Mouse (Mus musculus): ENCODE data around the gene Has1. TPM values are rescaled to one million over a fixed set of nuclear protein-coding genes. Genes with fewer than 3 reads are reported as not detected.
"Not testable (repeated sequence)": the region's sequence is repeated elsewhere in the genome, so short reads cannot be mapped to it uniquely, and the experiment has no call there.

Has1 gene
- polyA plus RNA-seq, 1 experiment from 2014 or later = 1.1 TPM

DNA sequence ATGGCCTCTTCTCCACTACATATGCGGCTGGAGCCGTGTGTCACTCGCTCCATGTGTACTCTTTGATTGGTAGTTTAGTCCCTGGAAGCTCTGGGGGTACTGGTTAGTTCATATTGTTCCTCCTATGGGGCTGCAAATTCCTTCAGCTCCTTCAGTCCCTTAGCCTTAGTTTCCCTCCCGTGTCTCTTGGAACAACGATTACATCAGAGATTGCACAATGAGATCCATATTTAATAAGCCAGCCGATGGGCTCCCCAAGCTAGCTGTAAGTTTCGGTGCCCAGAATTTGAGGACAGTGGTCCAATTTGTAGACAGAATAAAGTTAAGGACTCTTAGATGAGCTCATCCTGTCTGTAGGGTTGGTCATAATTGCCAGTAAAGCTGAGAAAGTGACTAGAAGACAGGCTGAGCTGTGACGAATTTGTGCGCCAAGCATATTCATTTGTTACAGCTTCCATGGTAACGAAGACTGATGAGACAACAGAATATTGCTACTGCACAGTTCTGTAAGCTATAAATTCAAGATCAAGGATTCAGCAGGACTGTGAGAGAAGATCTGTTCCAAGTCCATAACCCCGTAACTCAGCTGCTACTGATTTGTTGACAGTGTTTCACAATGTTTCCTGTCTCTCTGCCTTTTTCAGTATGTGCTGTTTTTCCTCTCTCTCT lies 11.9 kb upstream of the Has1 start:
- Histone ChIP-seq H3K27me3 (replicated peaks) (no peaks in the 10 kb centered on the region), H3K4me1 (no peaks in the 10 kb centered on the region), H3K9me3 (no peaks in the 10 kb centered on the region), H3K27ac (no peak overlapping the region), H3K4me3 (replicated peaks) (no peak overlapping the region), H3K9ac (no peak overlapping the region), H3K4me2 (no peak overlapping the region), H3K36me3 (no peaks in the 10 kb centered on the region)
- no peak for ATAC-seq (ENCODE audit: insufficient read depth, low FRiP score, low read depth)
- 88% methylated on average over 11 of the region's 11 CpGs for WGBS

DNA sequence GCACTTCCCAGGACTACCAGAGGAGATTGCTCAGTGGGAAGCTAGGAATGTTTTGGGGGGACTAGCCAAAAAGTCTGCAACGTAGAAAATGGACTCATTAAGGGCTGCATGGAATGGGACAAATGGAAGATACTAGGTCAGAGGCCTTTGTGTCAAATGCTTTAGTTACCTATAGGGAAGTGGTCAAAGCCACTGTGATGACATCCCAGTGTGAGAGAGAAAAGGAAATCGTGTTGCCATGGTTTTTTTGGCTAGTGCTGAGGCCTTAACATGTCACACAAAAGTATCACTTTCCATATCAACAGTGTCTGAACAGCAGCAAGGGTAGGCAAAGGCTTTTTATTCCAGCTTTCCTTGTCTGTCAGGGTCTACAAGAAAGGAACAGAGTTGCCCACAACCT lies 10.2 kb upstream of the Has1 start:
- Histone ChIP-seq H3K27me3 (replicated peaks) (no peaks in the 10 kb centered on the region), H3K4me1 (no peaks in the 10 kb centered on the region), H3K4me3 (replicated peaks) (no peak overlapping the region), H3K36me3 (no peaks in the 10 kb centered on the region), H3K9me3 (no peaks in the 10 kb centered on the region), H3K4me2 (no peak overlapping the region), H3K9ac (no peak overlapping the region), H3K27ac (no peak overlapping the region)
- 62% methylated on average over 2 of the region's 2 CpGs for WGBS
- no peak for ATAC-seq (ENCODE audit: insufficient read depth, low FRiP score, low read depth)

DNA sequence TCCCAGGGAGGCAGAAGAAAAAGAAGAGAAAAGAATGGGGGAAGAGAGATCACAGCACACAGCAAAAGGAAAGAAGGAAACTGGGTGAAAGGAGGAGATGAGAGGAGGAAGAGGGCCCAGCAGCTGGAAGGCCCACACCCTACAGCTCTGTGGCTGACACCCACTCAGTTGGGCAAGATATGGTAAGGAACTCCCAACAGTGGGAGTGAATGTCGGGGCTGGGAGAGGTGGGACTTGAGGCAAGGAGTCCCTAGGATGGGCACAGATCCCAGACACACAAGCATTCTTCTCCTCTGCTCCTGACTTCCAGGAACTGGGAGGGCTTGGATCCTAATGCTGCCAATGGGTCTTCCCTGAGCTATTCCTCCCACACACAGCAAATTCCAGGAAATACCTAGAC lies 7.4 kb upstream of the Has1 start:
- H3K27ac ChIP-seq = no peak overlapping the region
- no peak overlapping the region for H3K4me2 ChIP-seq
- H3K36me3 ChIP-seq = no peaks in the 10 kb centered on the region
- no peaks in the 10 kb centered on the region for H3K9me3 ChIP-seq
- ATAC-seq (ENCODE audit: insufficient read depth, low FRiP score, low read depth) = no peak
- no peak overlapping the region for H3K4me3 ChIP-seq (replicated peaks)
- H3K4me1 ChIP-seq = no peaks in the 10 kb centered on the region
- H3K27me3 ChIP-seq (replicated peaks) = no peaks in the 10 kb centered on the region
- H3K9ac ChIP-seq = no peak overlapping the region
- WGBS = 55% methylated on average over 1 of the region's 1 CpGs

DNA sequence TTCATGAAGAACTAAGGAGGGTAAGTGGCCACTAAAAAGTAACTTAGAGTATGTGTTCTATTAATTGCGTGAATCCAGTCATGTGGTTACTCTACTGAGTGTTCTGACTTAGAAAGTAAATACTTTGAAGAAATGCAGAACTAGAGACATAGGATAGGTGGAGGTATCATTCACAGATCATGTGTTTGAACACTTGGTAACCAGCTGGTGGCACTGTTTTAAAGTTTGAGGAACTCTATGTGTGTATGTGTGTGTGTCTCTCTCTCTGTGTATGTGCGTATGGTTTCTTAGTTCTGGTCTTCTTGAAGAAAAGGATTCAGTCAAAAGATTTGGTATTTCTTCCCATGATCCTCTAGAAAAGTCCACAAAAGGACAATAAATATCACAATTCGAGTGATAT lies 5.1 kb upstream of the Has1 start:
- no peak overlapping the region for H3K4me3 ChIP-seq (replicated peaks)
- ATAC-seq (ENCODE audit: insufficient read depth, low FRiP score, low read depth) = no peak
- H3K27me3 ChIP-seq (replicated peaks) = no peaks in the 10 kb centered on the region
- H3K9me3 ChIP-seq = no peaks in the 10 kb centered on the region
- no peaks in the 10 kb centered on the region for H3K4me1 ChIP-seq
- H3K36me3 ChIP-seq = no peaks in the 10 kb centered on the region
- H3K27ac ChIP-seq = no peak overlapping the region
- WGBS = 85% methylated on average over 3 of the region's 3 CpGs
- H3K9ac ChIP-seq = no peak overlapping the region
- H3K4me2 ChIP-seq = no peak overlapping the region

GRCm38 (mm10) chr17:17857446-17857845 lies 2.4 kb upstream of the Has1 start:
- 62% methylated on average over 1 of the region's 1 CpGs for WGBS
- Histone ChIP-seq H3K4me3 (replicated peaks) (no peak overlapping the region), H3K4me1 (no peaks in the 10 kb centered on the region), H3K27me3 (replicated peaks) (no peaks in the 10 kb centered on the region), H3K27ac (no peak overlapping the region), H3K4me2 (no peak overlapping the region), H3K9me3 (no peaks in the 10 kb centered on the region), H3K9ac (no peak overlapping the region), H3K36me3 (no peaks in the 10 kb centered on the region)
- no peak for ATAC-seq (ENCODE audit: insufficient read depth, low FRiP score, low read depth)

- Histone ChIP-seq H3K4me1 (no peaks in the 10 kb centered on the region), H3K27ac (no peak overlapping the region), H3K9ac (no peak overlapping the region), H3K9me3 (no peaks in the 10 kb centered on the region), H3K36me3 (no peaks in the 10 kb centered on the region), H3K4me3 (replicated peaks) (no peak overlapping the region), H3K27me3 (replicated peaks) (no peaks in the 10 kb centered on the region), H3K4me2 (no peak overlapping the region)
- ATAC-seq (ENCODE audit: insufficient read depth, low FRiP score, low read depth) = no peak
- WGBS = 40% methylated on average over 1 of the region's 1 CpGs
Observed at GRCm38 (mm10) chr17:17856612-17857011, 1.6 kb upstream of the Has1 start.

- Histone ChIP-seq H3K4me3 (replicated peaks) (no peak overlapping the region), H3K4me1 (no peaks in the 10 kb centered on the region), H3K4me2 (peak overlapping the region; percentile 22), H3K27me3 (replicated peaks) (no peaks in the 10 kb centered on the region), H3K27ac (no peak overlapping the region), H3K9ac (no peak overlapping the region), H3K9me3 (no peaks in the 10 kb centered on the region), H3K36me3 (no peaks in the 10 kb centered on the region)
- 0 out of 2 replicates have a peak, but pooled peaks have one; percentile 28 for ATAC-seq (ENCODE audit: insufficient read depth, low FRiP score, low read depth)
- WGBS = 30% methylated on average over 55 of the region's 55 CpGs
Observed at GRCm38 (mm10) chr17:17849906-17850712, 4.9 kb downstream of the Has1 start.

- Histone ChIP-seq H3K27me3 (replicated peaks) (no peaks in the 10 kb centered on the region), H3K27ac (no peak overlapping the region), H3K4me3 (replicated peaks) (no peak overlapping the region), H3K36me3 (no peaks in the 10 kb centered on the region), H3K4me1 (no peaks in the 10 kb centered on the region), H3K9me3 (no peaks in the 10 kb centered on the region), H3K9ac (no peak overlapping the region), H3K4me2 (no peak overlapping the region)
- no peak for ATAC-seq (ENCODE audit: insufficient read depth, low FRiP score, low read depth)
- WGBS = 70% methylated on average over 2 of the region's 2 CpGs
Observed at GRCm38 (mm10) chr17:17848988-17849387, 6.0 kb downstream of the Has1 start.

- H3K4me2 ChIP-seq = no peak overlapping the region
- no peaks in the 10 kb centered on the region; the same call in 1 of the 2 replicates for H3K36me3 ChIP-seq
- no peaks in the 10 kb centered on the region for H3K9me3 ChIP-seq
- no peak overlapping the region for H3K27ac ChIP-seq
- H3K4me1 ChIP-seq = no peaks in the 10 kb centered on the region
- no peak for ATAC-seq (ENCODE audit: insufficient read depth, low FRiP score, low read depth)
- H3K4me3 ChIP-seq (replicated peaks) = no peak overlapping the region
- 71% methylated on average over 10 of the region's 10 CpGs for WGBS
- H3K9ac ChIP-seq = no peak overlapping the region
- H3K27me3 ChIP-seq (replicated peaks) = no peaks in the 10 kb centered on the region
Observed at GRCm38 (mm10) chr17:17845187-17846027, 9.6 kb downstream of the Has1 start.

DNA sequence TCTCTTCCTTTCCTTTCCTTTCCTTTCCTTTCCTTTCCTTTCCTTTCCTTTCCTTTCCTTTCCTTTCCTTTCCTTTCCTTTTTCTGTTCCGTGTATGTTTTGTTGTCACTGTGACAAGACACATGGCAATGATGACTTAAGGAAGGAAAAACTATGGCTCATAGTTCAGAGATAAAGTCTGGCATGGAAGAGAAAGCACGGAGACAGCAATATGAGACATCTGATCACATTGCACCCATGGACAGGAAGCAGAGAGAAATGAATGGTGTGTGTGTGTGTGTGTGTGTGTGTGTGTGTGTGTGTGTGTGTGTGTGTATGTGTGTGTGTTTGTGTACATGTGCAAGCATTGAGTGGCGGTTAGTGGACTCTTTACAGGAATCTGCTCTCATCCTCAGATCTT lies 10.4 kb downstream of the Has1 start:
- not testable (repeated sequence) for H3K36me3 ChIP-seq; H3K4me1 ChIP-seq; H3K4me3 ChIP-seq (replicated peaks); H3K9ac ChIP-seq; ATAC-seq (ENCODE audit: insufficient read depth, low FRiP score, low read depth); H3K9me3 ChIP-seq; H3K27ac ChIP-seq; H3K27me3 ChIP-seq (replicated peaks); H3K4me2 ChIP-seq
- 72% methylated on average over 3 of the region's 3 CpGs for WGBS

- H3K36me3 ChIP-seq = no peaks in the 10 kb centered on the region; the same call in 1 of the 2 replicates
- 70% methylated on average over 27 of the region's 27 CpGs for WGBS
Observed at GRCm38 (mm10) chr17:17843534-17844261, 11.3 kb downstream of the Has1 start.

More at GRCm38 (mm10) chr17:17843534-17844261, 11.3 kb downstream of the Has1 start:
- no peak overlapping the region for H3K9ac ChIP-seq
- no peak overlapping the region for H3K27ac ChIP-seq
- ATAC-seq (ENCODE audit: insufficient read depth, low FRiP score, low read depth) = 0 out of 2 replicates have a peak, but pooled peaks have one; percentile 35
- H3K4me3 ChIP-seq (replicated peaks) = no peak overlapping the region
- H3K27me3 ChIP-seq (replicated peaks) = no peaks in the 10 kb centered on the region
- H3K4me1 ChIP-seq = no peaks in the 10 kb centered on the region
- H3K9me3 ChIP-seq = no peaks in the 10 kb centered on the region
- H3K4me2 ChIP-seq = no peak overlapping the region
